Mouse (Mus musculus) kidney, embryonic 15.5 days (tissue): ENCODE measurements around the gene Tnni3. TPM values are rescaled to one million over a fixed set of nuclear protein-coding genes. Genes with fewer than 3 reads are reported as not detected.

ENCODE experiments used
- ATAC-seq: fragments of 200-750 bp; cut with Nextera tagmentation; replicated peaks from 2 replicates; pipeline ENCODE4 v1.8.0; 2017; ENCODE audit warnings: moderate TSS enrichment; ENCODE audit not compliant: low FRiP score
- H3K27ac ChIP-seq: fragments of 300-500 bp; sonication (generic); 2 replicates; pipeline ENCODE4 v1.5.1; 2015; ENCODE audit warnings: mild to moderate bottlenecking, inconsistent platforms
- H3K27me3 ChIP-seq: fragments of 300-500 bp; sonication (generic); 2 replicates; pipeline ENCODE4 v1.6.1; 2015; ENCODE audit warnings: inconsistent platforms
- H3K36me3 ChIP-seq: fragments of 300-500 bp; sonication (generic); 2 replicates; pipeline ENCODE4 v1.6.1; 2015; ENCODE audit warnings: inconsistent platforms
- H3K4me1 ChIP-seq: fragments of 300-500 bp; sonication (generic); 2 replicates; pipeline ENCODE4 v1.6.1; 2015; ENCODE audit warnings: inconsistent platforms
- H3K4me2 ChIP-seq: fragments of 300-500 bp; sonication (generic); 2 replicates; pipeline ENCODE4 v1.6.1; 2015; ENCODE audit warnings: moderate library complexity, mild to moderate bottlenecking, inconsistent platforms
- H3K4me3 ChIP-seq: fragments of 300-500 bp; sonication (generic); replicated peaks from 2 replicates; pipeline ENCODE4 v1.5.1; 2015; ENCODE audit warnings: mild to moderate bottlenecking, inconsistent platforms
- H3K9ac ChIP-seq: fragments of 300-500 bp; sonication (generic); 2 replicates; pipeline ENCODE4 v1.6.1; 2015; ENCODE audit warnings: mild to moderate bottlenecking, inconsistent platforms
- H3K9me3 ChIP-seq: fragments of 300-500 bp; sonication (generic); replicated peaks from 2 replicates; pipeline ENCODE4 v1.6.1; 2016; ENCODE audit warnings: inconsistent platforms
- WGBS: fragments of 180-500 bp; shearing (Covaris S2); methylation state at CpG from one replicate; pipeline ENCODE4 v1.1.7; 2015; ENCODE audit warnings: mixed read lengths; 5-methylcytosine and 5-hydroxymethylcytosine counted together
- polyA plus RNA-seq: library from polyadenylated mRNA; unstranded; fragments of >200 nt; fragmentation: Nextera tagmentation; extraction: Ambion mirVana; gene quantifications from 2 replicates; pipeline ENCODE4 v1.2.1, GENCODE M21; 2015

Tnni3 gene
- polyA plus RNA-seq, 1 experiment from 2014 or later, result 6.9 TPM

DNA sequence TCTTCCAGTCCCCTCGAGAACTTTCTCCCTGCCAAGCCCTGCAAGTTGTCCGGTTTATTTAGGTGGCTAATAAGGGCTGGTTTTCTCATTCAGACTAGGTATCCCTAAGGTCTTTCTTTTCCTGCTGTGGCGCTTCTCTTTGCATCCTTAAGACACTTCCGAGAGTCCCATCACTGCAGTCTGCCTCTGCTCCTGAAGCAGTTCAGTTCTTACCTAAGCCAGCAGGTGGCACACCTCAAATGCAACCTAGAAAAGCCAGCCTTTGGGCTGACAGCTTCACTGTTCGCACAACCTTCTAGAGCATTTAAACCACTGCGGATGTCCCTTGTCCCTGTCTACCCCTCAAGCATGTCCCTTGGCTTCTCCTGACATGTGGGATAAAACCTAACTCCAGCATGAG, 44.4 kb downstream of the Tnni3 start:
- no peaks in the 10 kb centered on the region for H3K9me3 ChIP-seq
- H3K36me3 ChIP-seq, result peaks cover 40% of the 10 kb centered on the region
- no peak for ATAC-seq
- peak overlapping the region; percentile 97; the same call in 1 of the 2 replicates for H3K27ac ChIP-seq
- H3K4me1 ChIP-seq, result peaks cover 27% of the 10 kb centered on the region
- H3K4me3 ChIP-seq, result peak overlapping the region; percentile 49; the same call in 1 of the 2 replicates
- H3K27me3 ChIP-seq, result peaks cover 17% of the 10 kb centered on the region
- H3K4me2 ChIP-seq, result peak overlapping the region; percentile 86; the same call in 1 of the 2 replicates
- no peak overlapping the region for H3K9ac ChIP-seq
- 26% methylated on average over 6 of the region's 6 CpGs for WGBS

DNA sequence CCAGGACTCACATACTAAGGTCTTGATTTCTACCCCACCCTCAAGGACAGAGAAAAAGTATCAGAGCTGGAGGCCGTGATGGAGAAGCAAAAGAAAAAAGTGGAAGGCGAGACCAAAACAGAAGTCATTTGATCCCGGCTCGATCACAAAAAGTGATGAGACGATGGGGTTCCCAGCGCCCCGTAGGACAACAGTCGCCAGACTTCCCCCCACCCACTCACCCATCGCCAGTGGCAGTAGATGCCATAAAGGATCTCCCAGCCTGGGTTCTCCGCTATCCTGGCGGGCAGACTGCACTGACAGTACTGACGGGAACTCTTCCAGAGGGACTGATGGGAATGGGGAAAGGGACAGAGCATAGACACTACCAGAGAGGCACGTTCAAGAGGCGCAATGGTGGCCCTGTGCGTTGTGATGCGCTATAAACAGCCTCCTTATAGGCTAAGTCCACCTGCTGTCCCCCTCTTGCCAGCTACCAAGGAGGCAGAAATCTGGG, 45.2 kb downstream of the Tnni3 start:
- Histone ChIP-seq H3K27ac (peak overlapping the region; percentile 97), H3K36me3 (peaks cover 32% of the 10 kb centered on the region), H3K4me1 (peaks cover 32% of the 10 kb centered on the region), H3K27me3 (peaks cover 23% of the 10 kb centered on the region), H3K9ac (peak overlapping the region; percentile 46), H3K4me3 (peak overlapping the region; percentile 49), H3K9me3 (no peaks in the 10 kb centered on the region), H3K4me2 (peak overlapping the region; percentile 86)
- WGBS, result 2% methylated on average over 16 of the region's 16 CpGs
- no peak for ATAC-seq

DNA sequence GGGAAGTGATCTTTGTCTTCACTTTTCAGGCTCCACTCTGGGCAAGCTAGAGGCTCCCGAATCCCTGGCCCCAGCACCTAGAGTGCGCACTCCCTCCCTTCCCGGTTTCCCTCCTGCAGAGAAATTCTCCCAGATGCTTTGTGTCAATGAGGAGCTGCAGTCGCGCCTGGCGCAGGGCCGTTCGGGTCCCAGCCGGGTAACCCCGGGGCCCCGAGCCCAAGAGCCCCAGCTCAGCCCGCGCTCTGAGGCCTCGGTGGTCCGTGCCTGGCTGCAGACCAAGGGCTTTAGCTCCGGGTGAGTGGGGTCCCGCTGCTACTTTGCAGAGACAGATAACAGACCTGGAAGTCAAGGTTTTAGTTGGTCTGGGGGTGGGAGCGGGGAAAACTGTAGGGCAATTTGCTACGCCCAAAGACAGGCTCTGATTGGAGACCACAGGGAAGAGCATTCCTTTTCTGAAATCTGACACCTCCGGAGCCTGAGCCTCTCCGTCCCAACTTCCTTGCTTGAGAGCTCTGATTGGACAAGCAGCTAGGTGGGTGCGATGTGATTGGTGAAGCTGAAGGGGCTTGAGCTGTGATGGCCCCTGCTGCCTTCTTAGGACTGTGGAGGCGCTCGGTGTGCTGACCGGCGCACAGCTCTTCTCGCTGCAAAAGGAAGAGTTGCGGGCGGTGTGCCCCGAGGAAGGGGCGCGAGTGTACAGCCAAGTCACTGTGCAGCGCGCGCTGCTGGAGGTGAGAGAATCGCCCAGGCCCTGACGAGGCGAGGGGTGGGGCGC, 45.8 kb downstream of the Tnni3 start:
- Histone ChIP-seq H3K36me3 (peaks cover 25% of the 10 kb centered on the region), H3K9me3 (no peaks in the 10 kb centered on the region), H3K27me3 (peaks cover 30% of the 10 kb centered on the region), H3K4me1 (peaks cover 32% of the 10 kb centered on the region), H3K27ac (peak overlapping the region; percentile 97), H3K9ac (peak overlapping the region; percentile 59), H3K4me2 (peak overlapping the region; percentile 86), H3K4me3 (peak overlapping the region; percentile 49)
- peak; percentile 98 for ATAC-seq
- under 1% methylated on average over 39 of the region's 39 CpGs for WGBS

DNA sequence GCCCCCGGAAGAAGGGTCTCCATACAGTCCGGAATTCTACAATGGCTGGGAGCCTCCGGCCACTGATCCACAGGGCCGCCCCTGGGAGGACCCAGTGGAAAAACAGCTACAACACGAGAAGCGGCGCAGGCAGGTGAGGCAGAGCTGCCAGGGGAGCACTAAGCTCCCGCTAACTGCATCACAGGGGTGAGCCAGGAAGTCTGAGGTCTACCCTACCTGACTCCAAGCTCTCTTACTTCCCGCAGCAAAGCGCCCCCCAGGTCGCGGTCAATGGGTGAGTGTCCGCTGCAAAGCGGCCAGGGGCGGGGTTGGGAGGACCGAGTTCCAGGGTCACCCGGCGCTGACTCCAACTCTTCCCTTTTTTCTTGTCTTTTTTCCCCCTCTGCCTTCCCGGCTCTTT, 50.1 kb downstream of the Tnni3 start:
- H3K36me3 ChIP-seq, result no peaks in the 10 kb centered on the region
- 12% methylated on average over 19 of the region's 19 CpGs for WGBS
- H3K4me1 ChIP-seq, result peaks cover 29% of the 10 kb centered on the region
- ATAC-seq, result no peak
- no peak overlapping the region for H3K27ac ChIP-seq
- H3K4me2 ChIP-seq, result peak overlapping the region; percentile 31; the same call in 1 of the 2 replicates
- no peak overlapping the region for H3K9ac ChIP-seq
- no peaks in the 10 kb centered on the region for H3K9me3 ChIP-seq
- peaks cover 67% of the 10 kb centered on the region for H3K27me3 ChIP-seq
- no peak overlapping the region for H3K4me3 ChIP-seq

DNA sequence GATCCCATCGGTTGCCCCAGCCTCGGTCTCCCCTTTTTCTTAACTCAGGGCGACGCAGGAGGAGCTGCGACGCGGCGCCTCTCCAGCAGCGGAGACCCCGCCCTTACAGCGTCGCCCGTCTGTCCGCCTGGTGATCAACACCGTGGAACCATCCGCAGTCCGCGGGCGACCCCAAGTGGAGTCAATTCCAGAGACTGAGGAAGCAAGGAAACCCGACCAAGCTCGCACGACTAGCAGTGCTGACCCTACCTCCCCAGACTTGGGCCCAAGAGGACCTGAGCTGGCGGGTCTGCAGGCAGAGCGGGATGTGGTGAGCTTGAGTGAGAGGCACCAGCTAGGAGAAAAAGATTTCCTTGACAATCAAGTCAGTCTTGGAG, 52.9 kb downstream of the Tnni3 start:
- H3K27me3 ChIP-seq, result peaks cover 63% of the 10 kb centered on the region
- peak overlapping the region; percentile 82 for H3K4me2 ChIP-seq
- H3K9me3 ChIP-seq, result no peaks in the 10 kb centered on the region
- 1% methylated on average over 24 of the region's 24 CpGs for WGBS
- peak; percentile 82 for ATAC-seq
- no peaks in the 10 kb centered on the region for H3K36me3 ChIP-seq
- H3K4me3 ChIP-seq, result peak overlapping the region; percentile 45
- H3K9ac ChIP-seq, result peak overlapping the region; percentile 39; the same call in 1 of the 2 replicates
- H3K27ac ChIP-seq, result no peak overlapping the region
- peaks cover 17% of the 10 kb centered on the region for H3K4me1 ChIP-seq

DNA sequence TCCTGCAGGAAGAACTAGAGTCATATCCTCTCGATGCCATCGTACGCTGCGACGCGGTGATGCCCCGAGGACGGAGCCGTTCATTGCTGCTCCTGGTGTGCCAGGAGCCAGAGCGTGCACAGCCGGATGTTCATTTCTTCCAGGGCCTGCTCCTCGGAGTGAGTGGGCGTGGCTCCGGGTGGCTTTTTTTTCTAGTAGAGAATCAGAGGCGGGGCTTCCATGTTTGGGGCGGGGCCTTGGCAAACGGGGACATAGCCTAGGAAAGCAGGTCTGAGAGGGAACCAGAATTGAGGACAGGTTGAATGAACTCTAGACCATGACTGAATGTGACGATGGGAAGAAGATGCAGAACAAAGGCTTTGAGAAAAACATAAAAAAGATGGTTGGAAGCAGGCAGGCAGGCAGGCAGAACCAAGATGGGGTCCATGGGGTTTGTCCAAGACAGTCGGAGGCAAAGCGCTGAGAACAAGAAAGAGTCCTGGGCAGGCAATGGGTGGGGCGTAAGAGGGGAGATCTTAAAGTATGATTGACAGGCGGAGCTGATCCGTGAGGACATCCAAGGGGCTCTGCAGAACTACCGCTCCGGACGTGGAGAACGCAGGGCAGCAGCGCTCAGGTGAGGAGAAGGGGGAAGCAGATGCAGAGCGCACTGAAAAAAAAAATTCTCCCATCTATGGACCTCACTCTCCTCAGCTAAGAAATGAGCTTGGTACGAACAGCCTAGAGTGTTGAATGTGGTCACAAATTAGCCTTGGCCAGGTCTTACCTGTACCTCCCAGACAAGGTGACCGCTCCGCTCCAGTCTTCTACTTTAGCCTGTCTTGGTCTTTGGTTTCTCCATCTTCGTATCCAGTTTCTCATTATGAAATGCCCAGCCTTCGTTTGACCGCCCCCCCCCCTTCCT, 53.5 kb downstream of the Tnni3 start:
- Histone ChIP-seq H3K27me3 (peaks cover 58% of the 10 kb centered on the region), H3K4me1 (peaks cover 21% of the 10 kb centered on the region), H3K9me3 (no peaks in the 10 kb centered on the region), H3K36me3 (no peaks in the 10 kb centered on the region), H3K27ac (no peak overlapping the region), H3K4me2 (peak overlapping the region; percentile 82), H3K4me3 (peak overlapping the region; percentile 45), H3K9ac (peak overlapping the region; percentile 39)
- peak; percentile 60 for ATAC-seq
- WGBS, result 3% methylated on average over 34 of the region's 35 CpGs

Other genes starting within 250 kb of the Tnni3 start
- 0.14 TPM in 1 of 2 replicates, not detected in the other for gene Ncr1, start 186.5 kb downstream of the Tnni3 start, polyA plus RNA-seq
- 0.35 TPM in 1 of 2 replicates, not detected in the other for gene Gp6, start 126.5 kb downstream of the Tnni3 start, polyA plus RNA-seq
- gene Rdh13, start 78.6 kb downstream of the Tnni3 start, polyA plus RNA-seq, result 30.5 and 30.6 TPM in 2 replicates
- gene Eps8l1, start 63.6 kb downstream of the Tnni3 start, polyA plus RNA-seq, result 8.9 and 9.0 TPM in 2 replicates
- 38.2 and 43.9 TPM in 2 replicates for gene Ppp1r12c, start 22.5 kb downstream of the Tnni3 start, polyA plus RNA-seq
- gene Tnnt1, start 7.8 kb downstream of the Tnni3 start, polyA plus RNA-seq, result 37.2 and 48.6 TPM in 2 replicates
- gene Dnaaf3, start 8.2 kb upstream of the Tnni3 start, polyA plus RNA-seq, result 3.2 and 3.5 TPM in 2 replicates
- gene Syt5, start 23.3 kb upstream of the Tnni3 start, polyA plus RNA-seq, result 6.5 and 7.5 TPM in 2 replicates
- 0.08 TPM in 1 of 2 replicates, not detected in the other for gene Ptprh, start 79.8 kb upstream of the Tnni3 start, polyA plus RNA-seq
- 1.5 and 1.6 TPM in 2 replicates for gene Tmem86b, start 107.2 kb upstream of the Tnni3 start, polyA plus RNA-seq
- gene Ppp6r1, start 134.8 kb upstream of the Tnni3 start, polyA plus RNA-seq, result 7.4 and 7.8 TPM in 2 replicates
- 112 and 119 TPM in 2 replicates for gene Hspbp1, start 160.8 kb upstream of the Tnni3 start, polyA plus RNA-seq
- 1.1 and 1.6 TPM in 2 replicates for gene Brsk1, start 166.4 kb upstream of the Tnni3 start, polyA plus RNA-seq
- 0.12 TPM in 1 of 2 replicates, not detected in the other for gene Tmem150b, start 201.0 kb upstream of the Tnni3 start, polyA plus RNA-seq
- gene Kmt5c, start 215.9 kb upstream of the Tnni3 start, polyA plus RNA-seq, result 79.3 and 90.8 TPM in 2 replicates
- 68.3 and 78.0 TPM in 2 replicates for gene Cox6b2, start 228.9 kb upstream of the Tnni3 start, polyA plus RNA-seq
- not detected in 2 replicates for gene Fam71e2, start 247.1 kb upstream of the Tnni3 start, polyA plus RNA-seq